Mouse (Mus musculus) ES-E14 (cell line): ENCODE measurements at regions not wholly inside any gene's neighbourhood (a gene's known extent, or its start where the extent isn't known, plus 50 kb on each side); places are given as distances from the start of the nearest gene placed in this dataset.

ENCODE experiments used
- HCFC1 ChIP-seq: IDR thresholded peaks from 2 replicates; pipeline ENCODE4 v1.6.1; 2012; ENCODE audit warnings: low read length, inconsistent platforms, borderline replicate concordance; ENCODE audit not compliant: insufficient read depth
- ZC3H11A ChIP-seq: IDR thresholded peaks from 2 replicates; pipeline ENCODE4 v1.6.1; 2012; ENCODE audit warnings: low read depth, mild to moderate bottlenecking, inconsistent platforms, low read length, borderline replicate concordance

DNA sequence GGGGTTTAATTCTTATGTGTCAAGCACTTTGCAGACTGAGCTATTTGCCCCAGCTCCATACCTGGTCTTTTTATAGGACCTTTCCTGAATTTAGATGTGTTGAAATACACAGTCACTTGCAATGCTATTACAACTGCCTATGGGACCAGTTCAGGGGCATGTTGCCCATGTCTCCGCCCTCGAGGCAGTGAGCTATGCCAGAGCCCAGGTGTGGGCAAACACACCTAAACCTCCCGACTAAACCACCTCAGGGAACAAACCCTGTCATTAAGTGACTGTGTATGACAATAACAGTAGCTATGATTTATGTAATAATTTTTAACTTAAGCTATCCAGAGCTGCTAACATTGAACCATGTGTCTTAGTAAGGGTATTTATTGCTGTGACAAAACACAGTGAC is 66.5 kb downstream of the Skor1 start:
- TF ChIP-seq ZC3H11A (no peak), HCFC1 (no peak)
